Mouse (Mus musculus) CH12.LX (cell line): ENCODE results near the gene Styx. TPM values are rescaled to one million over a fixed set of nuclear protein-coding genes. Genes with fewer than 3 reads are reported as not detected.

Experiments
- DNase-seq: peaks from one replicate; pipeline ENCODE4 v3.0.0-alpha.2; 2013; ENCODE audit errors: extremely low read depth
- H3K27ac ChIP-seq: 2 replicates; pipeline ENCODE4 v1.5.1; 2012; ENCODE audit warnings: low read depth, mild to moderate bottlenecking, control low read depth, moderate library complexity; ENCODE audit not compliant: insufficient read depth
- H3K27me3 ChIP-seq: replicated peaks from 2 replicates; pipeline ENCODE3; 2012; ENCODE audit warnings: inconsistent platforms
- H3K36me3 ChIP-seq, 2 experiments: replicated peaks in 1 of 2; 2 replicates each; pipeline versions ENCODE3 to v1.6.1; 2012; ENCODE audit warnings: inconsistent platforms in 1 of 2, low read length in 1 of 2, mild to moderate bottlenecking in 1 of 2, mixed read lengths in 1 of 2, moderate library complexity in 1 of 2; ENCODE audit not compliant: control insufficient read depth in 1 of 2, insufficient read depth in 1 of 2
- H3K4me1 ChIP-seq, 2 experiments: 2 replicates each; pipeline ENCODE4 v1.6.1; 2012; ENCODE audit warnings: inconsistent platforms in 1 of 2, moderate library complexity in 1 of 2; ENCODE audit not compliant: insufficient read depth in 2 of 2, control insufficient read depth in 1 of 2
- H3K4me2 ChIP-seq: 2 replicates; pipeline ENCODE4 v1.6.1; 2012; ENCODE audit warnings: low read depth, mild to moderate bottlenecking, control low read depth; ENCODE audit not compliant: poor library complexity, insufficient read depth, severe bottlenecking
- H3K4me3 ChIP-seq, 3 experiments: fragments of 150-350 bp in 1 of 3; sonication (generic) in 1 of 3; replicated peaks in 1 of 3; 2 replicates each; pipeline versions ENCODE3 to v1.5.1; 2011 to 2012; ENCODE audit warnings: low read depth in 2 of 3, low read length in 2 of 3, mild to moderate bottlenecking in 2 of 3, moderate library complexity in 2 of 3, control low read depth in 1 of 3, improper control_type of control experiment in 1 of 3, inconsistent platforms in 1 of 3, mixed read lengths in 1 of 3; ENCODE audit not compliant: poor library complexity in 1 of 3
- H3K79me2 ChIP-seq: replicated peaks from 2 replicates; pipeline ENCODE4 v1.6.1; 2012; ENCODE audit warnings: mild to moderate bottlenecking, moderate library complexity; ENCODE audit not compliant: control insufficient read depth, poor library complexity, insufficient read depth, severe bottlenecking; ENCODE audit errors: extremely low read depth
- H3K9ac ChIP-seq: 2 replicates; pipeline ENCODE4 v1.6.1; 2012; ENCODE audit warnings: low read depth, mild to moderate bottlenecking, control low read depth, moderate library complexity; ENCODE audit not compliant: insufficient read depth
- H3K9me3 ChIP-seq: replicated peaks from 2 replicates; pipeline ENCODE3; 2012; ENCODE audit warnings: low read length, inconsistent platforms, mixed read lengths
- BHLHE40 ChIP-seq: IDR thresholded peaks from 2 replicates; pipeline ENCODE4 v1.6.1; 2011; ENCODE audit warnings: mild to moderate bottlenecking, low read depth, low read length, improper control_type of control experiment
- CHD1 ChIP-seq: IDR thresholded peaks from 2 replicates; pipeline ENCODE4 v1.6.1; 2012; ENCODE audit warnings: low read depth, low read length, improper control_type of control experiment, inconsistent platforms
- CHD2 ChIP-seq: IDR thresholded peaks from 2 replicates; pipeline ENCODE4 v1.6.1; 2011; ENCODE audit warnings: low read length, improper control_type of control experiment
- CTCF ChIP-seq, 2 experiments: IDR thresholded peaks in 1 of 2; conservative IDR thresholded peaks in 1 of 2; 2 replicates each; pipeline ENCODE4 v1.5.1; 2011 to 2012; ENCODE audit warnings: low read depth in 2 of 2, low read length in 2 of 2, improper control_type of control experiment in 1 of 2, inconsistent platforms in 1 of 2, mild to moderate bottlenecking in 1 of 2, moderate library complexity in 1 of 2
- ELF1 ChIP-seq: IDR thresholded peaks from 2 replicates; pipeline ENCODE4 v1.6.1; 2014; ENCODE audit warnings: low read depth, mild to moderate bottlenecking, inconsistent platforms, low read length, improper control_type of control experiment
- EP300 ChIP-seq: IDR thresholded peaks from 2 replicates; pipeline ENCODE4 v1.6.1; 2011; ENCODE audit warnings: low read length, improper control_type of control experiment
- ETS1 ChIP-seq: conservative IDR thresholded peaks from 2 replicates; pipeline ENCODE4 v1.6.1; 2012; ENCODE audit warnings: low read depth, mild to moderate bottlenecking, inconsistent platforms, low read length, improper control_type of control experiment, moderate library complexity
- GABPA ChIP-seq: IDR thresholded peaks from 2 replicates; pipeline ENCODE4 v1.6.1; 2012; ENCODE audit warnings: low read depth, low read length, improper control_type of control experiment, inconsistent platforms; ENCODE audit not compliant: insufficient replicate concordance
- HCFC1 ChIP-seq: IDR thresholded peaks from 2 replicates; pipeline ENCODE4 v1.6.1; 2012; ENCODE audit warnings: low read depth, mild to moderate bottlenecking, inconsistent platforms, low read length, improper control_type of control experiment
- IRF4 ChIP-seq: IDR thresholded peaks from 2 replicates; pipeline ENCODE4 v1.6.1; 2014; ENCODE audit warnings: low read depth, mild to moderate bottlenecking, inconsistent platforms, low read length, improper control_type of control experiment
- KAT2A ChIP-seq: IDR thresholded peaks from 2 replicates; pipeline ENCODE4 v1.6.1; 2012; ENCODE audit warnings: low read length, improper control_type of control experiment, inconsistent platforms; ENCODE audit not compliant: insufficient replicate concordance
- MAFK ChIP-seq: IDR thresholded peaks from 2 replicates; pipeline ENCODE4 v1.6.1; 2011; ENCODE audit warnings: low read length, improper control_type of control experiment; ENCODE audit not compliant: insufficient replicate concordance
- MAX ChIP-seq: IDR thresholded peaks from 2 replicates; pipeline ENCODE4 v1.6.1; 2011; ENCODE audit warnings: low read length, improper control_type of control experiment
- MAZ ChIP-seq: IDR thresholded peaks from 2 replicates; pipeline ENCODE4 v1.6.1; 2012; ENCODE audit warnings: low read depth, mild to moderate bottlenecking, inconsistent platforms, low read length, improper control_type of control experiment, moderate library complexity
- MEF2A ChIP-seq: IDR thresholded peaks from 2 replicates; pipeline ENCODE4 v1.6.1; 2014; ENCODE audit warnings: low read depth, mild to moderate bottlenecking, inconsistent platforms, low read length, improper control_type of control experiment, borderline replicate concordance
- MYC ChIP-seq: IDR thresholded peaks from 2 replicates; pipeline ENCODE4 v1.6.1; 2011; ENCODE audit warnings: low read depth, mild to moderate bottlenecking, improper control_type of control experiment, low read length
- NELFE ChIP-seq: IDR thresholded peaks from 2 replicates; pipeline ENCODE4 v1.6.1; 2011; ENCODE audit warnings: low read depth, low read length, improper control_type of control experiment
- NRF1 ChIP-seq: IDR thresholded peaks from 2 replicates; pipeline ENCODE4 v1.6.1; 2014; ENCODE audit warnings: low read depth, mild to moderate bottlenecking, inconsistent platforms, low read length, improper control_type of control experiment, moderate library complexity
- PAX5 ChIP-seq: IDR thresholded peaks from 2 replicates; pipeline ENCODE4 v1.6.1; 2012; ENCODE audit warnings: low read length, inconsistent platforms, mixed read lengths
- POLR2A ChIP-seq: IDR thresholded peaks from 2 replicates; pipeline ENCODE4 v1.6.1; 2011; ENCODE audit warnings: low read depth, mild to moderate bottlenecking, improper control_type of control experiment, low read length
- RCOR1 ChIP-seq: conservative IDR thresholded peaks from 2 replicates; pipeline ENCODE4 v1.6.1; 2012; ENCODE audit warnings: low read depth, mild to moderate bottlenecking, inconsistent platforms, low read length, improper control_type of control experiment
- SIN3A ChIP-seq: IDR thresholded peaks from 2 replicates; pipeline ENCODE4 v1.6.1; 2012; ENCODE audit warnings: low read length, improper control_type of control experiment, inconsistent platforms
- SMC3 ChIP-seq: IDR thresholded peaks from 2 replicates; pipeline ENCODE4 v1.6.1; 2011; ENCODE audit warnings: low read depth, low read length, improper control_type of control experiment
- UBTF ChIP-seq: IDR thresholded peaks from 2 replicates; pipeline ENCODE4 v1.6.1; 2012; ENCODE audit warnings: low read depth, mild to moderate bottlenecking, inconsistent platforms, low read length, improper control_type of control experiment, moderate library complexity
- USF2 ChIP-seq: conservative IDR thresholded peaks from 2 replicates; pipeline ENCODE4 v1.6.1; 2011; ENCODE audit warnings: low read depth, low read length, improper control_type of control experiment
- ZC3H11A ChIP-seq: IDR thresholded peaks from 2 replicates; pipeline ENCODE4 v1.6.1; 2012; ENCODE audit warnings: low read depth, mild to moderate bottlenecking, inconsistent platforms, low read length, improper control_type of control experiment
- ZMIZ1 ChIP-seq: IDR thresholded peaks from 2 replicates; pipeline ENCODE4 v1.6.1; 2012; ENCODE audit warnings: low read depth, mild to moderate bottlenecking, inconsistent platforms, low read length, improper control_type of control experiment
- dilution Hi-C: fragments of 300-500 bp; cut with MboI; formaldehyde crosslinking; loops from 2 replicates; pipeline ENCODE4 v1.14.3; 2020; ENCODE audit warnings: low sequenced_read_pairs; ENCODE audit not compliant: extremely low pct_unique_long_range_greater_than_20kb, extremely low pct_ligation_motif_present
- in situ Hi-C: fragments of 300-500 bp; cut with MboI; formaldehyde crosslinking; loops from 3 replicates; pipeline ENCODE4 v1.14.3; 2019; ENCODE audit warnings: low sequenced_read_pairs, low pct_ligation_motif_present, low pct_unique_long_range_greater_than_20kb, mixed read lengths
- polyA plus RNA-seq: library from polyadenylated mRNA; unstranded; fragments of >175 nt; gene quantifications from 2 replicates; pipeline ENCODE4 v1.2.1, GENCODE M21; 2012; ENCODE audit warnings: low read depth; ENCODE audit not compliant: insufficient read length
- total RNA-seq, 2 experiments: library from RNA; depleted of rRNA; stranded (reverse); fragments of 300-350 nt in 1 of 2; fragments of >200 nt in 1 of 2; gene quantifications; 2 replicates each; pipeline ENCODE4 v1.2.3; 2012 to 2014

Styx gene
- total and polyA plus RNA-seq, 3 experiments, result 15.7 to 41.2 (median 21.8) TPM

GRCm38 (mm10) chr14:45460491-45460890 lies 109.6 kb downstream of the Styx start:
- dilution Hi-C loops (no loop called here), in situ Hi-C loops (no loop called here)
- DNase-seq, result no peak
- TF ChIP-seq PAX5 (no peak), MEF2A (no peak), NELFE (no peak), ZMIZ1 (no peak), NRF1 (no peak), ELF1 (no peak), MAFK (no peak), HCFC1 (no peak), EP300 (no peak), MYC (no peak), SIN3A (no peak)
- Histone ChIP-seq H3K27ac (no peak overlapping the region), H3K4me1 (no peaks in the 10 kb centered on the region), H3K36me3 (no peaks in the 10 kb centered on the region), H3K9me3 (no peaks in the 10 kb centered on the region), H3K27me3 (no peaks in the 10 kb centered on the region), H3K9ac (no peak overlapping the region), H3K4me3 (no peak overlapping the region), H3K4me2 (no peak overlapping the region), H3K79me2 (no peaks in the 10 kb centered on the region)

GRCm38 (mm10) chr14:45461945-45462344 lies 111.1 kb downstream of the Styx start:
- H3K36me3 ChIP-seq, result no peaks in the 10 kb centered on the region

GRCm38 (mm10) chr14:45462374-45462773 lies 111.5 kb downstream of the Styx start:
- Histone ChIP-seq H3K9ac (no peak overlapping the region), H3K4me2 (no peak overlapping the region), H3K36me3 (no peaks in the 10 kb centered on the region), H3K27ac (no peak overlapping the region), H3K79me2 (no peaks in the 10 kb centered on the region), H3K4me1 (no peaks in the 10 kb centered on the region), H3K9me3 (no peaks in the 10 kb centered on the region), H3K27me3 (no peaks in the 10 kb centered on the region), H3K4me3 (no peak overlapping the region)
- dilution Hi-C loops (no loop called here), in situ Hi-C loops (no loop called here)
- no peak for TF ChIP-seq HCFC1
- TF ChIP-seq MAZ, result no peak
- TF ChIP-seq KAT2A, result no peak
- no peak for TF ChIP-seq POLR2A
- no peak for TF ChIP-seq SMC3
- TF ChIP-seq CTCF (conservative IDR thresholded peaks at IDR 0.05 in 1 of 2, IDR thresholded peaks at IDR 0.05 in 1 of 2; ENCODE audit: low read depth in 2 of 2, low read length in 2 of 2), result no peak
- no peak for TF ChIP-seq CHD1
- no peak for TF ChIP-seq BHLHE40
- no peak for TF ChIP-seq GABPA
- no peak for TF ChIP-seq UBTF
- TF ChIP-seq MAX, result no peak
- TF ChIP-seq ZMIZ1, result no peak
- TF ChIP-seq RCOR1, result no peak
- TF ChIP-seq EP300, result no peak
- no peak for TF ChIP-seq CHD2
- no peak for TF ChIP-seq ZC3H11A
- TF ChIP-seq ETS1, result no peak
- no peak for TF ChIP-seq ELF1
- TF ChIP-seq USF2, result no peak
- no peak for DNase-seq

More at GRCm38 (mm10) chr14:45461945-45462344, 111.1 kb downstream of the Styx start:
- Histone ChIP-seq H3K27ac (no peak overlapping the region), H3K9me3 (no peaks in the 10 kb centered on the region), H3K4me1 (no peaks in the 10 kb centered on the region), H3K9ac (no peak overlapping the region), H3K4me3 (no peak overlapping the region), H3K27me3 (no peaks in the 10 kb centered on the region), H3K4me2 (no peak overlapping the region), H3K79me2 (no peaks in the 10 kb centered on the region)
- no peak for DNase-seq
- in situ Hi-C loops, result no loop called here
- dilution Hi-C loops, result no loop called here
- TF ChIP-seq PAX5, result no peak
- TF ChIP-seq IRF4, result no peak
- TF ChIP-seq EP300, result no peak
- no peak for TF ChIP-seq CTCF (conservative IDR thresholded peaks at IDR 0.05 in 1 of 2, IDR thresholded peaks at IDR 0.05 in 1 of 2; ENCODE audit: low read depth in 2 of 2, low read length in 2 of 2)
- TF ChIP-seq GABPA, result no peak
